Mouse (Mus musculus) ES-Bruce4 (cell line): ENCODE results near the gene Usp42. TPM values are rescaled to one million over a fixed set of nuclear protein-coding genes. Genes with fewer than 3 reads are reported as not detected.

ENCODE experiments used
- H3K27ac ChIP-seq: 2 replicates; pipeline ENCODE4 v1.5.1; 2012; ENCODE audit warnings: low read length, inconsistent platforms; ENCODE audit not compliant: insufficient read depth
- H3K27me3 ChIP-seq: 2 replicates; pipeline ENCODE4 v1.6.1; 2012; ENCODE audit warnings: mild to moderate bottlenecking, low read length, inconsistent platforms; ENCODE audit not compliant: control insufficient read depth, poor library complexity, insufficient read depth, severe bottlenecking
- H3K36me3 ChIP-seq: 2 replicates; pipeline ENCODE4 v1.6.1; 2012; ENCODE audit warnings: inconsistent platforms, mild to moderate bottlenecking, low read length, moderate library complexity; ENCODE audit not compliant: control insufficient read depth, poor library complexity, insufficient read depth, severe bottlenecking
- H3K4me1 ChIP-seq: one replicate; pipeline ENCODE4 v1.8.1; 2011; ENCODE audit warnings: low read length; ENCODE audit not compliant: control insufficient read depth, insufficient read depth
- H3K4me3 ChIP-seq: 2 replicates; pipeline ENCODE4 v1.5.1; 2011; ENCODE audit warnings: low read depth, mild to moderate bottlenecking, low read length
- H3K9ac ChIP-seq: 2 replicates; pipeline ENCODE4 v1.6.1; 2012; ENCODE audit warnings: low read depth, mild to moderate bottlenecking, inconsistent platforms; ENCODE audit not compliant: poor library complexity, severe bottlenecking
- H3K9me3 ChIP-seq: replicated peaks from 2 replicates; pipeline ENCODE4 v1.6.1; 2012; ENCODE audit warnings: mild to moderate bottlenecking, low read length, inconsistent platforms; ENCODE audit not compliant: control insufficient read depth, poor library complexity, insufficient read depth, severe bottlenecking
- CTCF ChIP-seq: IDR thresholded peaks from one replicate; pipeline ENCODE4 v1.8.1; 2011; ENCODE audit warnings: low read depth, low read length
- EP300 ChIP-seq: IDR thresholded peaks from 2 replicates; pipeline ENCODE4 v1.6.1; 2011; ENCODE audit warnings: low read depth, low read length; ENCODE audit not compliant: insufficient read depth
- POLR2A ChIP-seq: IDR thresholded peaks from one replicate; pipeline ENCODE4 v1.8.1; 2011; ENCODE audit warnings: low read length; ENCODE audit not compliant: insufficient read depth
- polyA plus RNA-seq: library from polyadenylated mRNA; stranded (reverse); fragments of >200 nt; gene quantifications from 2 replicates; pipeline ENCODE4 v1.2.4, GENCODE M21; 2011; ENCODE audit warnings: low read depth; ENCODE audit not compliant: missing spikeins, insufficient read depth, insufficient read length

Usp42 gene
- polyA plus RNA-seq, 1 experiment = 20.6 TPM

DNA sequence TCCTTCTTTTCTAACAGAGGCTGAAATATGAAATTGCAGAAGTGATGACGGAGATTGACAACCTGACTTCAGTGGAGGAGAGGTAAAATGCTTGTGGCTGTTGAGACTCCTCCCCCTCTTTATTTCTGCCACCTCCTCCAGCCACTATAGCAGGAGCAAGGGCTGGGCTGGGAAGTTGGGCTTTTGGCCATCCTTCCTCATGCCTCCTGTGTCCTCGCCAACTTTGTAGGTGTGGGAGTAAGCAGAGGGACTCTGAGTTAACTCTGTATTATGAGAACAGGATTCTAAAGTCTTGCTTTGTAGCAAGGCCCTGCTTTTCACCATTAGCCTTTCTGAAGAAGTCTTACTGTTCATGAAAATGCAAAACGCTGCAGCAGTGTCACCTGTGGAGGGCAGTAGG, 45.6 kb downstream of the Usp42 start:
- TF ChIP-seq EP300 (no peak), POLR2A (no peak), CTCF (no peak)

GRCm38 (mm10) chr5:143684911-143685390, 47.1 kb downstream of the Usp42 start:
- Histone ChIP-seq H3K27ac (no peak overlapping the region), H3K9me3 (no peaks in the 10 kb centered on the region), H3K4me1 (no peaks in the 10 kb centered on the region), H3K36me3 (no peaks in the 10 kb centered on the region), H3K27me3 (no peaks in the 10 kb centered on the region), H3K4me3 (no peak overlapping the region), H3K9ac (no peak overlapping the region)
- TF ChIP-seq POLR2A (no peak), CTCF (no peak), EP300 (no peak)

More for the DNA sequence above, 45.6 kb downstream of the Usp42 start:
- no peaks in the 10 kb centered on the region for H3K27me3 ChIP-seq
- no peak overlapping the region for H3K27ac ChIP-seq
- no peaks in the 10 kb centered on the region for H3K36me3 ChIP-seq
- H3K9me3 ChIP-seq = no peaks in the 10 kb centered on the region
- H3K4me3 ChIP-seq = no peak overlapping the region
- no peaks in the 10 kb centered on the region for H3K4me1 ChIP-seq
- H3K9ac ChIP-seq = no peak overlapping the region

DNA sequence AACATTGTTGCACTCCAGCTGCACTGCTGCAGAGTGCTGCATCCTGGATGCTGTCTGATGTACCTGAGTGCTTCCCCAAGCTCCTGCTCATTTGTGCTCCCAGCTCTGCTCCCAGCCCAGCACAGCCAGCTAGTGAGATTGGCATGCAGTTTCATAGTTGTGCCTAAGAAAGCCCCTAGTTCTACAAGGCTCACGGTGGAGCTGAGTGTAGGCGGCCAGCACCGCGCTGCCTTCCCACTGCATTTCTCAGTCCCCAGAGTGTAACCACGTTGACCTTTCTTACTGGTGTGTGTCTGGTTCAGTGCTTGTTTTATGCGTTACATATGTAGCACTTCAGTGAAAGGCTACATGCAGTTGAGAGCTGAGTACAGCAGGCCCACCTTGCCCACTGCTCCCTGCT, 48.4 kb downstream of the Usp42 start:
- Histone ChIP-seq H3K36me3 (no peaks in the 10 kb centered on the region), H3K9me3 (no peaks in the 10 kb centered on the region), H3K9ac (no peak overlapping the region), H3K27me3 (no peaks in the 10 kb centered on the region), H3K4me3 (no peak overlapping the region), H3K27ac (no peak overlapping the region), H3K4me1 (no peaks in the 10 kb centered on the region)
- no peak for TF ChIP-seq EP300
- no peak for TF ChIP-seq CTCF
- TF ChIP-seq POLR2A = no peak

DNA sequence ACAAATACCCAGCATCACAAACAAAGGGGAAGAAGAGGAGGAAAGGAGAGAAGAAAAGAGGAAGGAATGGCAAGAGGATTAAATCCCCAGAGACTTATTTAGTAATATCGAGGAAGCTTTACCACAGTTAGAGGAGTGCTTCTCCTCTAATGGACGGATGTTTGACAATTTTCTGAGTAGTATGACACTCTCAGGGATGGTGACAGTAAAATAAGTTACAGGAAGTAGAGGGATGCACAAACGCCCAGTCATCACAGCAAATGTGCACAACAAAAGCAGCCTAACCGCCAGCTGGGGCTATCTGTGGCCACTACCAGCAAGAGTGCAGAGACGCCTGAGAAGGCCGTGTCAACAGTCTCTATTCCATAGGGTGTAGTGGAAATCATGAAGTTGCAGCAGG, 52.4 kb downstream of the Usp42 start:
- Histone ChIP-seq H3K9me3 (no peaks in the 10 kb centered on the region), H3K27me3 (no peaks in the 10 kb centered on the region), H3K4me3 (no peak overlapping the region), H3K36me3 (no peaks in the 10 kb centered on the region), H3K9ac (no peak overlapping the region), H3K4me1 (no peaks in the 10 kb centered on the region), H3K27ac (no peak overlapping the region)
- TF ChIP-seq EP300 = no peak
- no peak for TF ChIP-seq CTCF
- TF ChIP-seq POLR2A = no peak

DNA sequence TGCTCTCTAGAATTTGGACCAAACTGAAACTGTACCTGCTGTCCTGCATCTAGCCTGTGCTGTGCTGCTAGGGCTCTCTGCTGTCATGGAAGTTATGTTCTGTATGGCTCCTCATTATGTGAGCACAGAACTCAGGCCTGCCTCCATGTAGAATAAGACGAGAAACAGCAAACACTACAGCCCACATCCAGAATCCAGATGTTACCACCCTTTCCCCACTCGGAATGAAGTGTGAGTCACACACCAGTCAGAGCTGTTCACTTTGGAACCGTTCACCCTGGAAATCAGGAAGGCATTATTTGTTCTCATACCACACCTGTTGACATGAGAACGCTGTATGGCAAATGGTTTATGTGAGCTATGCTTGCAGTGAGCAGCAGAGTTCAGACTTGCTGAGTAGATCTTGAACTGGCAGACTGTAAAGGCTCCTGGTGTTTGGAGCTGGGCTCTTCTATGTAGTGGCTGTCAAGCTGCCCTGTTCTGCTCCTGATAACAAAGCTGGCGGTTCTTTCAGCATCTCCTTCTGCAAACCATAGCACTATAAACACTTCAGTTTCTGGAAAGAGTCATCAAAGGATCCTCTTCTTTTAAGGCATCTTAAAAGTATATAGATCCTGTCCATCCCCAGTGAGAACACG, 53.3 kb downstream of the Usp42 start:
- H3K27me3 ChIP-seq = no peaks in the 10 kb centered on the region
- H3K9me3 ChIP-seq = no peaks in the 10 kb centered on the region
- H3K27ac ChIP-seq = no peak overlapping the region
- H3K4me1 ChIP-seq = no peaks in the 10 kb centered on the region
- no peak overlapping the region for H3K9ac ChIP-seq
- H3K4me3 ChIP-seq = no peak overlapping the region
- H3K36me3 ChIP-seq = no peaks in the 10 kb centered on the region
- no peak for TF ChIP-seq POLR2A
- TF ChIP-seq EP300 = no peak
- no peak for TF ChIP-seq CTCF

- Histone ChIP-seq H3K9me3 (no peaks in the 10 kb centered on the region), H3K27me3 (no peaks in the 10 kb centered on the region), H3K27ac (no peak overlapping the region), H3K9ac (no peak overlapping the region), H3K4me3 (no peak overlapping the region), H3K36me3 (no peaks in the 10 kb centered on the region), H3K4me1 (no peaks in the 10 kb centered on the region)
- TF ChIP-seq POLR2A (no peak), CTCF (no peak), EP300 (no peak)
Observed at GRCm38 (mm10) chr5:143677363-143677762, 54.7 kb downstream of the Usp42 start.
